Mouse (Mus musculus): Measurements from ENCODE around the gene Gtf2h2.

GRCm38 (mm10) chr13:100536149-100536548 lies 43.8 kb upstream of the Gtf2h2 start:
- TF ChIP-seq POLR2A (IDR thresholded peaks at IDR 0.05; ENCODE audit: low read depth, low read length) (no peak), CTCF (IDR thresholded peaks at IDR 0.05; ENCODE audit: extremely low read depth, insufficient read depth, insufficient read length, insufficient replicate concordance) (no peak)

Data from spleen, adult 2 months (tissue).